Mouse (Mus musculus) heart, adult 2 months (tissue): Measurements from ENCODE around the gene Plod1.

Source experiments
- CTCF ChIP-seq: fragments of 200-600 bp; IDR thresholded peaks from 2 replicates; pipeline ENCODE4 v1.8.1; 2022; ENCODE audit warnings: antibody characterized with exemption, mild to moderate bottlenecking, moderate library complexity
- EP300 ChIP-seq: fragments of 200-500 bp; IDR thresholded peaks from 2 replicates; pipeline ENCODE4 v1.6.1; 2011; ENCODE audit warnings: low read depth, low read length, control low read depth; ENCODE audit not compliant: insufficient read depth

- TF ChIP-seq CTCF (no peak), EP300 (no peak)
Measured at GRCm38 (mm10) chr4:147895815-147896330, 40.7 kb downstream of the Plod1 start.
